Mouse (Mus musculus): ENCODE data around the gene Fbxl17. TPM values are rescaled to one million over a fixed set of nuclear protein-coding genes. Genes with fewer than 3 reads are reported as not detected.

Gene Fbxl17
- total and polyA plus RNA-seq, 2 experiments from 2014 or later, result 11.4 to 26.3 TPM

DNA sequence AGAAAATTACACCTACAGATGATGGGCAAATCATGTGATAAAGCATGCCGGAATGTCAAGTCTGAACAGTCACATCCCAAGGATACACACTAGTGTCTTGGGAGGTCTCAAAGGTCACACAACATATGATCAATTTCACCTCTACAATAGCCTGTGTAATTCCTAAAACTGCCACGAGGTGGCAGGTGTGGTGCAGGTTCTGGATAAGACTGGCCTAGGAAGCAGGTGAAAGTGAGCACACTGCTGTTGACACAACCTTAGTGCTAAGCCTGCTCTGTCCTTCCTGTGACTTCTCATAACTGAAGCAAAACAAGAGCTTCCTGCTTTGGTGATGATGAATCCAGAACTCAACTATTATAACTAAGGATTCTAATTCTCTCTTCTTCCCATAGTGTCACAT, 175.8 kb downstream of the Fbxl17 start:
- no peak overlapping the region for H3K9ac ChIP-seq (replicated peaks; ENCODE audit: low read depth, low read length)
- H3K27ac ChIP-seq (ENCODE audit: low read depth), result no peak overlapping the region
- peak; percentile 94 for TF ChIP-seq CTCF (IDR thresholded peaks at IDR 0.05; ENCODE audit: low read depth)
- no peak for TF ChIP-seq EP300 (IDR thresholded peaks at IDR 0.05; ENCODE audit: low read depth)
- DNase-seq (ENCODE audit: low spot score) (peak; percentile 58), ATAC-seq (ENCODE audit: insufficient read depth, low read depth) (peak; percentile 57; the same call in 1 of the 2 replicates)
- no peaks in the 10 kb centered on the region for H3K9me3 ChIP-seq (replicated peaks; ENCODE audit: control insufficient read depth, low read length)
- no peaks in the 10 kb centered on the region for H3K27me3 ChIP-seq (ENCODE audit: control insufficient read depth, insufficient read depth, low read length)
- H3K36me3 ChIP-seq (replicated peaks; ENCODE audit: control insufficient read depth, insufficient read depth, low read length), result no peaks in the 10 kb centered on the region
- H3K4me3 ChIP-seq (ENCODE audit: low read depth, low read length), result no peak overlapping the region
- peaks cover 9% of the 10 kb centered on the region; the same call in 1 of the 2 replicates for H3K4me1 ChIP-seq (ENCODE audit: control insufficient read depth, insufficient read depth)
- H3K4me2 ChIP-seq (ENCODE audit: low read depth, low read length), result no peak overlapping the region
- 26% methylated on average over 2 of the region's 2 CpGs for WGBS

DNA sequence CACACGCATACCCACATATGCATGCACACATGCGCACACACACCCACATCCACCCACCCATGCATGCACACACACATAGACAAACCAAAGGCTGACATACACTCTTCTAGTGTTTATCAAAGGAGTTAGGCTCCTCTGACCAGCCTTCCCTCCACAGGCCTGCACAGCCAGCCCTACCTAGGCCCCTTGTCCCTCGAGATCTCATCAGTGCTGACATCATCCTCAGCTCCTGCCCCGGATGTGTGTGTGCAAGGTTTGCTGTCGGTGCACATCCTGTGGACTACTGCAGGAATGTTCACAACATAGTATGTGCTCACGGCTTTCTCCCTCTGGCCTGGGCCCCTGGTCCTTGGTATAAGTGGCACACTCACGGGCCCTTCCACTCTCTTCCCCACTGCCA, 177.0 kb downstream of the Fbxl17 start:
- ATAC-seq (ENCODE audit: insufficient read depth, low read depth) (no peak), DNase-seq (ENCODE audit: low spot score) (no peak)
- Histone ChIP-seq H3K4me1 (ENCODE audit: control insufficient read depth, insufficient read depth) (peaks cover 18% of the 10 kb centered on the region), H3K9ac (replicated peaks; ENCODE audit: low read depth, low read length) (no peak overlapping the region), H3K27ac (ENCODE audit: low read depth) (no peak overlapping the region), H3K4me2 (ENCODE audit: low read depth, low read length) (no peak overlapping the region), H3K9me3 (replicated peaks; ENCODE audit: control insufficient read depth, low read length) (no peaks in the 10 kb centered on the region), H3K4me3 (ENCODE audit: low read depth, low read length) (no peak overlapping the region), H3K36me3 (replicated peaks; ENCODE audit: control insufficient read depth, insufficient read depth, low read length) (no peaks in the 10 kb centered on the region), H3K27me3 (ENCODE audit: control insufficient read depth, insufficient read depth, low read length) (no peaks in the 10 kb centered on the region)
- WGBS, result 62% methylated on average over 7 of the region's 7 CpGs
- no peak for TF ChIP-seq EP300 (IDR thresholded peaks at IDR 0.05; ENCODE audit: low read depth)
- no peak for TF ChIP-seq CTCF (IDR thresholded peaks at IDR 0.05; ENCODE audit: low read depth)

DNA sequence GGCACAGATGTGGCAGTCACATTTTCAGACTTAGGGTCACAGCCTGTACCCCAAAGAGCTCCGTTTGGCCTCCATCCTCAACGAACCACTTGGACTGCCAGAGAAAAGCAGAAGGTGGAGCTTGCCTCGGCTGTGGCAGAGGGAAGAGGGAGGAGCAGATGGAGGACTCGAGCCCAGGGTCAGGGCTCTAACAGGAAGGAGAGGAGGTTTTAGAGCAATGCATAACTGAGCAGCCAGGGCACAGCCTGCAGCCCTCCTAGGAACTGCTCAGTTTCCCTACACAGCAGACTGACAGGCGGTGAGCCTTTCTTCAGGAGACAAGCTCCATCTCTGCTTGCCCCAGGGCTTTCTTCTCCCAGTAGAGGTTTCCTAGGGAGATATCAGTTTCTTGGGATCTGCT, 178.5 kb downstream of the Fbxl17 start:
- no peak overlapping the region for H3K4me3 ChIP-seq (ENCODE audit: low read depth, low read length)
- no peak for DNase-seq (ENCODE audit: low spot score)

DNA sequence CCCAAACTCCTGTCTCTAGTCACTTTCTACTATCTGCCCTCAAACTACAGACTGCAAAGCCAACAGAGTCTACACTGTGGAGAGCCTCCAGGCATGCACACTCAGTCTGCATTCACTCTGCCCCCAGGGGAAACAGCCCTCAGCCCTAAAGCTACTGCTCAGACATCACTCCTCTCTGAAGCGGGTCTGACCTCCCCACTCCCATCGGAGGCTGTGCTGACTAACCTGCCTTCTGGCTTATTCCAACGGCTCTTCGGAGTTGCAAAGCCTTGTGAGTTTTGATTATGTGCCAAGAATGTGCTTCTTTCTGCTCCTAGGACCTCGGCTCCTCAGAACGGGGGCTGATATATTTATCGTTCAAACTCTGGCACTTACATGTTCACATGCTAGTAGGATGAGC, 182.3 kb downstream of the Fbxl17 start:
- ATAC-seq (ENCODE audit: insufficient read depth, low read depth) (peak; percentile 20; the same call in 1 of the 2 replicates), DNase-seq (ENCODE audit: low spot score) (peak; percentile 31)
- H3K4me2 ChIP-seq (ENCODE audit: low read depth, low read length), result peak overlapping the region; percentile 50
- no peak for TF ChIP-seq EP300 (IDR thresholded peaks at IDR 0.05; ENCODE audit: low read depth)
- TF ChIP-seq CTCF (IDR thresholded peaks at IDR 0.05; ENCODE audit: low read depth), result no peak
- WGBS, result 14% methylated on average over 7 of the region's 7 CpGs
- H3K4me1 ChIP-seq (ENCODE audit: control insufficient read depth, insufficient read depth), result peaks cover 36% of the 10 kb centered on the region
- H3K27ac ChIP-seq (ENCODE audit: low read depth), result peak overlapping the region; percentile 47; the same call in 1 of the 2 replicates
- H3K4me3 ChIP-seq (ENCODE audit: low read depth, low read length), result 0 out of 2 replicates have a peak overlapping the region, but pooled peaks have one; percentile 10
- no peaks in the 10 kb centered on the region for H3K9me3 ChIP-seq (replicated peaks; ENCODE audit: control insufficient read depth, low read length)
- H3K36me3 ChIP-seq (replicated peaks; ENCODE audit: control insufficient read depth, insufficient read depth, low read length), result no peaks in the 10 kb centered on the region
- no peak overlapping the region for H3K9ac ChIP-seq (replicated peaks; ENCODE audit: low read depth, low read length)
- H3K27me3 ChIP-seq (ENCODE audit: control insufficient read depth, insufficient read depth, low read length), result no peaks in the 10 kb centered on the region

More for the DNA sequence above, 178.5 kb downstream of the Fbxl17 start:
- Histone ChIP-seq H3K9ac (replicated peaks; ENCODE audit: low read depth, low read length) (no peak overlapping the region), H3K27me3 (ENCODE audit: control insufficient read depth, insufficient read depth, low read length) (no peaks in the 10 kb centered on the region), H3K36me3 (replicated peaks; ENCODE audit: control insufficient read depth, insufficient read depth, low read length) (no peaks in the 10 kb centered on the region), H3K27ac (ENCODE audit: low read depth) (no peak overlapping the region), H3K4me1 (ENCODE audit: control insufficient read depth, insufficient read depth) (peaks cover 28% of the 10 kb centered on the region), H3K4me2 (ENCODE audit: low read depth, low read length) (no peak overlapping the region), H3K9me3 (replicated peaks; ENCODE audit: control insufficient read depth, low read length) (no peaks in the 10 kb centered on the region)
- 44% methylated on average over 5 of the region's 5 CpGs for WGBS
- ATAC-seq (ENCODE audit: insufficient read depth, low read depth), result no peak
- no peak for TF ChIP-seq CTCF (IDR thresholded peaks at IDR 0.05; ENCODE audit: low read depth)
- no peak for TF ChIP-seq EP300 (IDR thresholded peaks at IDR 0.05; ENCODE audit: low read depth)

DNA sequence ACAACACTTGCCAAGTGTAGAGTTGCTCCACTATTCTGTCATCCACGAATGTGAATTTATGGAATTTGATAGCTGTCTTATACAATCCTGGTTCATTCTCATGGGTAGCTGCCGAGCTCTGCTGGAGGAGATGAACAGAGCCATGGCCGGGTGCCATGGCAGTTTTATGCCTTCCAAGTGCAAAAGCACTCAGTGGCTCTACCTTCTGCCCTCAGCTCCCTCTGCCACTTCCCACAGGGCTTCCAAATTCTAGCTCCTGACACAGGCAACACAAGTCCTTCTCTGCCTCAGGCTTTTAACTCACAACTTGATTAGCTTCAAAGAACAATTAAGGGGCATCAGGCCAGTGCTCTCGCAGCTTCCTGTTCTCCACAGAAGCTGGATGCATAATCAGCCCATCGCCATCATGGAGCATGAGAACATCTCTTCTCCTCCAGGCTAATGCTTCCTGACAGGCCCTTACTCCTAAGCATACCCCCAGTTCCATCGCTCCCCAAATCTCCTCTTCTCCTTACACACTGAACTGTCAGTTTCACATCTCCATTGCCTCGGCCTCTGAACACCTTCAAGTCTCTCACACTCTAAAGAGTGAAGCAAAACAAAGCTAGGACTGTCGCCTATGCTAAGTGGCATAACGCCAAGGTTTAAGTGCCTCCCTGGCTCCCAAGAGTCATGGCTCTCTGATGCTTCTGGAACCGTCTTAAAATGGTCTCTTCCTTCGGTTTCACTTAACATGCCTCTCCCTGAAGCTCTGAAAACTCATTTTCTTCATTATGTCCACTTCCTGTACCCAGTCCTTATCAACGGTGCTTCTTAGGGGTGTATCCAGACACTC, 184.0 kb downstream of the Fbxl17 start:
- Histone ChIP-seq H3K27me3 (ENCODE audit: control insufficient read depth, insufficient read depth, low read length) (no peaks in the 10 kb centered on the region), H3K9ac (replicated peaks; ENCODE audit: low read depth, low read length) (no peak overlapping the region), H3K4me3 (ENCODE audit: low read depth, low read length) (no peak overlapping the region), H3K27ac (ENCODE audit: low read depth) (no peak overlapping the region; the same call in 1 of the 2 replicates), H3K36me3 (replicated peaks; ENCODE audit: control insufficient read depth, insufficient read depth, low read length) (no peaks in the 10 kb centered on the region), H3K9me3 (replicated peaks; ENCODE audit: control insufficient read depth, low read length) (no peaks in the 10 kb centered on the region), H3K4me1 (ENCODE audit: control insufficient read depth, insufficient read depth) (peaks cover 40% of the 10 kb centered on the region), H3K4me2 (ENCODE audit: low read depth, low read length) (no peak overlapping the region)
- no peak for DNase-seq (ENCODE audit: low spot score)
- no peak for TF ChIP-seq CTCF (IDR thresholded peaks at IDR 0.05; ENCODE audit: low read depth)
- no peak for TF ChIP-seq EP300 (IDR thresholded peaks at IDR 0.05; ENCODE audit: low read depth)
- 49% methylated on average over 12 of the region's 12 CpGs for WGBS
- no peak for ATAC-seq (ENCODE audit: insufficient read depth, low read depth)
